Mouse (Mus musculus): ENCODE results near the gene Tuba1b.
"Not testable (repeated sequence)": the region's sequence is repeated elsewhere in the genome, so short reads cannot be mapped to it uniquely, and the experiment has no call there.

The Tuba1b gene

DNA sequence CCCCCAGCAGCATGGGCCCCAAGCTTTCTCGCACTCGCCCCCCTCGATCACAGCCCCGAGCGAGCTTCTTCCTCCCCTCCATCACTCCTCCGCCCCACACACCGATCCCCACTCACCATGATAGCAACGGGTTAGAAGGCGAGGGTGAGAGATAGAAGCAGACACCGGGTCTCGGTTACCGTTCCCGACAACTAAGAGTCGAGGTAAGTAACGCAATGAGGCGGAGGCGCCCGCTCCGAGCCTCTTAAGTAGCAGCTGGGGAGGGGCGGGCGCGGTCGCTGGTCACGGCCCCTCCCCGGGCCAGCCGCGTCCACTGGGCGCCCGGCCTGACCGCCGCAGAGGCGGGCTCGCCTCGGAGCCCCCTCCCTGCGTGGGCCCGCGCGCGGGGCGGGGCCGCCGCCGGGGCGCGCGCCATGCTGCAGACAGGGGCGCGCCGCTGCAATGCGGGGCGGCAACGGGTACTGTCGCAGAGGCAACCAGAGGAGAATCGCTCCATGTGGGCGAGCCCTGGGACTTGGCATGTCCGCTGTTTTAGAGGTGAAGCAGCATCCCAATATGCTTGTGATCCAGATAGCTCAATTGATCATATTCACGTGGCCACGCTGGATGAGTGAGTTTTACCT lies at the start of gene Tuba1b:
Gene Tuba1b, minus strand, starts transcription at position 349 of the 623 bp plus-strand sequence.
- DNase-seq (ENCODE audit: low read depth): peak; percentile 81

- no peak for DNase-seq (ENCODE audit: low read depth)
Measured at GRCm38 (mm10) chr15:98983431-98984081, 49.2 kb upstream of the Tuba1b start.

DNA sequence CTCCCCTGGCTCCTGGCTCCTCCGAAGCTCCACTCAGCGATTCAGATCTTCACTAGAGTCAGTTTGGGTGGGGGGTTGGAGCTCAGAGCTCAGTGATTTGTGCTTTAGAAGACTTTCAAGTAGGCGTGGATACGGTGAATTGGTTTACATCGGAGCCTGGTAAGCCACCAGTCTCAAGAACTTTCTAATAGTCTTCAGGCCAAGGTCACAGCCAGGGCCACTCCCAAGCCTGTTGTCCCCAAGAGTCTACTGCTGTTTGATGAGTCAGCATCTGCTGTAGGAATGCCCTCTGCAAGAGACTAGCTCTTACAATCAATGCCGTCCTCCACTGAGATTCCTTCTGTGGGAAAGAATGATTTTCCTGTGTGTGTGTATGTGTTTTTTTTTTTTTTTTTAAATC lies 47.7 kb upstream of the Tuba1b start:
- no peak for DNase-seq (ENCODE audit: low read depth)

DNA sequence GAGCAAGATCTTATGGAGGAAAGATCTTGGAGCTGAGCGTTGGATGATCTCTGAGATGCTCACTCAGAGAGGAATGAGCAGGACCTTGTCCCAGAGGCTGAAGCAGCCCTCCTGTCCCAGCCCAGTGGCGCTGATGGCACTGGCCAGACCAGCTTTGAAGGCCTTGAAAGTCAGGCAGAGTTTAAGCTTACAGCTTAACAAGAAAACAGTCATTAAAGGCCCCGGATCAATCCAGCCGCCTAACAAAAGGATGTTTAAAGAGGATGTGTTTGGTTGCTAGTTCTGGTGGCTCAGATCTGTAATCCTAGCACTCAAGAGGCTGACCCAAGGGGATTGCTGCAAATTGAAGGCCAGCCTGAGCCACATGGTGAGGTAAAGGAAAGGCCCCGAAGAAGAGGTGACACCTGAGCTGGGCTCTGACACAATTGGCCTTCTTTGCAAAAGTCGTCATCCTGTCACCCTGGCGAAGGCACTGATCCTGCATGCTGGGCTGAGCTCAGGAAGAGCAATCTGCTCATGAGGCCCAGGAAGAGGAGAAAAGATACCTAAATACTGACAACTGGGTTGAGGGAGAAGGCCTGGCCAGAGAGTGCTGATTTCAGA lies 45.7 kb upstream of the Tuba1b start:
- DNase-seq (ENCODE audit: low read depth): no peak

DNA sequence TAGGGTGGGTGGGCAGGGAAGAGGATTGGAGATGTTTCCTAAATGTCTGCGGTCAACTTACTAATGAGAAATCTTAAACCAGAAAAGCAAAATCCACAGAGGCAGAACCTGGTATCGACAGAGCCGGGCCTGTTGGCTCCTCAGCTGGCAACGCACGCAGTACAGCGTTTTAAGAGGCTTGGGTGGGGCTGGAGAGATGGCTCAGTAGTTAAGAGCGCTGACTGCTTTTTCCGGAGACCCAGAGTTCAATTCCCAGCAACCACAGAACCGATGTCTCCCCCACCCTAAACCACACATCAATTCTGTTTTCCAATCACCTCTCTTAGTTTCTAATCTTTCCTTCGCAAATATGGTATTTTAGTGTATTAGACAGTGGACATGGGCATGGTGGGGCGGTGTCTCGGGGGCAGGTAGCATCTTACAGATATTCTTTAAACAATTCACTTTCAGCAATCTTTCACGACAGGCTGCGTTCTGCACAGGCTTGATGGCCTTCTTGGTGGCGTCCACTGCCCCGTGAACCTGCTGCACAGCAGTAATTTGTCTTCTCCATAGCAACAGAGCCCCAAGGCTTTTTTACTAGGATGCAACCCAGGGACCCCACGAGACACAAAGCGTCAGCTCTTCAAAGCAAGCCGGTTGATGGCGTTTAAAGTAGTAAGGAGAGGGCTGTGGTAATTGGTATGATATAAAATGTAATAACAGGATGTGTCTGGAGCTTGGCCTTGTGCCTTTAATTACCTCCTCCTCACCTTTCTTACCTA lies 44.2 kb upstream of the Tuba1b start:
- no peak for DNase-seq (ENCODE audit: low read depth)

DNA sequence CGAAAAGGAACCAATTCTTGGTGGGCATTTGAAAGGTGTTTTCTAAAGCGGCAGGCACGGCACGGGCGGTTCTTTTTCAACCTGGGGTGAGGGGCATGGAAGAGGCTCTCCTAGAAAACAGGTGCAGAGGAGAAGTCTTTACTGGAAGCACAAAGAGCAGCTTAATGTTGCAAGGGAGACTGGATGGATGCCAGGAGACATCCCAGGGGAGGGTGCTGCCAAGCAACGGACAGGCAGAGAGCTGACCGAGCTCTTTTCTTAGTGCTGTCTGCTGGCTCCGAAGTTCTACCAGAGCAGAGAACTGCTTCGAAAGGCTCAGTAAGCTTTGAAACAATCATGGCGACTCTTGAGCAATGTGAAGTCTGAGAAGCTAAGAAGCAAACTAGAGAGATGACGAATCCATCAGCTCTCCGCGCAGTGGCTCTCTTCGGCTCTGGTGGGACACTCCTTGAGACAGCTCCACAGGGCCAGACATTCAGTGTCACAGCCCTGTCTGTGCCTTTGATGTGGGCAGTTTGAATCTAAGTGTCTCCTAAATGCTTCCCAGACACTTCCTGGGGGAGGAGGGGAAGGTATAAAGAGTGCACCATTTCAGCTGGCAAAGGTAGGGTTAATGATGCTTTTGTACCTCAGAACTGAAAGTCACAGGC lies 43.5 kb upstream of the Tuba1b start:
- no peak for DNase-seq (ENCODE audit: low read depth)

GRCm38 (mm10) chr15:98976763-98977758 lies 42.7 kb upstream of the Tuba1b start:
- no peak for DNase-seq (ENCODE audit: low read depth)

DNA sequence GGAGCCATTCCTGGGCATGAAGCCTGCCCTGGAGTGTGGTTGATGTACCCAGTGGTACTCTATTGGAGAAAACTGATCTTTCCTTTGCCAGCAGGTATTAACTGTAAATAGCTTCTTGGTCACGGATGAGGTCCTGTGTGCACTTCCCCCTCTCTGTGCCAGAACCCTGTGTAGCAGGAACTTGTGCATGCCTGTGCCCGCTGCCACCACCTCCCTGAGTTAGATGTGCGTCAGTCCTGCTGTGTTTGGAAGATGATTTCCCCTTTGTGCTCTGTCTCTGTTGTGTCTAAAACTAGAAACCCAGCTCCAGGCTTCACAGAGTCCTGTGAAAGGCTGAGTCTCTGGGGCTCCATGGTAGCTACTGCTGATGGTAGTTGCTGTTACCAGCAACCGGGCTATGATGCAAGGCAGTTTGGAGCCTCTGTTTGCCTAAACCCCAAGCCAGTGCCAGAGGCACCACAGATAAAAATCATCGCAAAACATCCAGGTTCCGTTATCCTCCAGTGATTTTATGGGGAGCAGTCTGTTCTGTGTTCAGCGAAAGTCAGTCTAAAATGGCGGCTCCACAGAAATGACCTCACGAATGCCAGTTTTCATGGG lies 38.8 kb upstream of the Tuba1b start:
- no peak for DNase-seq (ENCODE audit: low read depth)

- DNase-seq (ENCODE audit: low read depth): not testable (repeated sequence)
Measured at GRCm38 (mm10) chr15:98971576-98972320, 37.4 kb upstream of the Tuba1b start.

DNA sequence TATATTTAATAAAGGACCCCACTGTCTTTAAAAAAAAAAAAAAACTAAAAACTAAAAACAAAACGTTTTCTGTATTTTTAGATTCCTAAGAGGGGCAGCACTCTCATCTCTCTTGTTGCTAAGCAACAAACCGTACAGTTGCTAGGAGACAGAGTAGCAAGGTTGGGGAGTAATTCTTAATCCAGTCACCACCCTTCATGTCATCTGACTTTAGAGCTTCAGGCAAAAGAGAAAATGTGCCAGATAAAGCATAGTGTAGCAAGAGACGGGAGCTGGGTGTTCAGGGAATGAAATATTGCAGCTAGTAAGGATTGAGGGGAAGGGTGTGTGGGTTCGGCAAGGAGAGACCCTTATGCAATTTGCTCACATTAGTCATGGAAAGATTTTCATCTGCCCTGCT lies 36.7 kb upstream of the Tuba1b start:
- no peak for DNase-seq (ENCODE audit: low read depth)

DNA sequence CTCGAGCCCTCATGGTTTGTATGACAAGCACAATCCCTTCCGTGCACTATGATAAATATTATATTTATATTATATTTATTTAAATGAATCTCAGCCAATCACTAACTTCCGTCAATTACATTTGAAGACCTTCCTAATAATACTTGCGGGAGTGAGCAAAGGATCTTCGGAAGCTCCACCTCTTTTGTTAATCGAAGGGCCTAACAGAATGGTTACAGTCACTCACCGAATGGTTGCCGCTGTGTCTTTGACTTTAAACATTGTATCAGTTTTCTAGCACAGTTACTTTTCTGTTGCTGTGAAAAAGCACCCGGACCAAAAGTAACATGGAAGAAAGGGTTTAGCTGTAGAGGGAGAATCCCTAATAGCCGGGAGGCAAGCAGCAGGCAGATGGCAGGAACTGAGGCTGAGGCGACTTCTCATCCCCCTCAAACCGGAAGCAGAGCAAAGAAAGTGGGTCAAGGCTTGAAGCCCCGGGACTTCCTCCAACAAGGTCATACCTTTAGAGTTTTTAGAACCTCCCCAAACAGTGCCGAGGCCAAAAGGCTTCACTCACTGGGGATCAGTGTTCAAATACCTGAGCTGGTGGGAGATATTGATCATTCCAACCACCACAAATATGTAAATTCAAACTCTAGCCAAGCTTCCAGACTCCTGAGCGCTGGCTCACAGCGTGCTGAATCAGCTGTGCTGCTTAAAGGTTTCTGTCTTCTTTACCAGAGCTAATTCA lies 35.2 kb upstream of the Tuba1b start:
- no peak for DNase-seq (ENCODE audit: low read depth)

DNA sequence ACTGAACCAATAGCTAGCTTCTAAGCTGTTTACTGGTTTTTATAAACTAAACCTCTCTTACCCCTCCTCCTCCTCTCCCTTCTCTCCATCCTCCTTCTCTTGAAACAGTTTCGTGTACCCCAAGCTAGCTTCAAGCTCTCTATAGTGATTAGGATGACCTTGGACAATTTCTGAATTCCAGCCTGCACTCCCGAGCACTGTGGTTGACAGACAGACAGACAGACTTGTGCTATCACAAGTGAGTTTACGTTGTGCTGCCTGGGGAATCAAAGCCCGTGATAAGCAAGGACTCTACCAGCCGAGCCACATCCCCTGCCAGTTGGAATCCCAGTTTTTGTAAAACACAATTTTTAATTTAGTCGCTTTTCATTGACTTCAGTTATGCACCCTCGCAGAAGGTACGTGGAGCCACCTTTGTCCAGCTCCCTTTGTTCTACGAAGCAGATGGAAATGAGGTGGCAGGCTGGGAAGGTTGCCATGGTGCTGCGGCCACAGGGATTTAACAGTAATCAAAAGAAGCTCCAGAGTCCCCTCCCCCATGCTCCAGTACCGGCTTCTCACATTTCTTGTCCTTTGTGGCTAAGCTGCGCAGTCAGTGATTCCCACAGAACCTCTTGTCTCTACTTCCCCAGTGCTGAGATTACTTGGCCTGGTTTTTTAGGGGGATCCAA lies 34.5 kb upstream of the Tuba1b start:
- no peak for DNase-seq (ENCODE audit: low read depth)

- no peak for DNase-seq (ENCODE audit: low read depth)
Measured at GRCm38 (mm10) chr15:98959531-98959930, 25.2 kb upstream of the Tuba1b start.

DNA sequence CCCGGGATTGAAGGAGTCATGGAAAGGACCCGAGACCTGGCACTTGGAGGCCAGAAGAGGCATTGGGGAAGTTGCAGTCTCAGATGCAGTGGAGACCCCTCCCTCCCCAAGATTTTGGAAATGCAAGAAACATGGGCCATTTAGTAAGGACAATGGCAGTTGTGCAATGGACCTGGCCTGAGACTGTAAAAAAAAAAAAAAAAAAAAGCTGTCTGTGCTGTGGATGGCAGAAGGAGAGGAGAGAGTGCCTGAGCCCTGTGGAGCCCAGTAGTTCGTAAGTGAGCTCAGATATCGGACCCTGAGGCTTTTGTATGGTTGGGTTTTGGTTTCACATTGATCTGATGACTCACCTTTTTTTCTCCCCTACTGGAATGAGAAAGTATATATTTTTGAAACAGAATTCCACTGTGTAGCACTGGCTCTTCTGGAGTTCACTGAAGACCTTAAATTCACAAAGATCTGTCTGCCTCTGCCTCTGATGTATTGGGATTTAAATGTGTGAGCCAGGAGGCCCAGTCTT lies 24.6 kb upstream of the Tuba1b start:
- no peak for DNase-seq (ENCODE audit: low read depth)

GRCm38 (mm10) chr15:98957475-98957874 lies 23.1 kb upstream of the Tuba1b start:
- no peak for DNase-seq (ENCODE audit: low read depth)

- DNase-seq (ENCODE audit: low read depth): no peak
Measured at GRCm38 (mm10) chr15:98956000-98956399, 21.6 kb upstream of the Tuba1b start.

- DNase-seq (ENCODE audit: low read depth): no peak
Measured at GRCm38 (mm10) chr15:98955324-98955723, 21.0 kb upstream of the Tuba1b start.
